Mouse (Mus musculus): ENCODE results near the gene Cpeb2.

DNA sequence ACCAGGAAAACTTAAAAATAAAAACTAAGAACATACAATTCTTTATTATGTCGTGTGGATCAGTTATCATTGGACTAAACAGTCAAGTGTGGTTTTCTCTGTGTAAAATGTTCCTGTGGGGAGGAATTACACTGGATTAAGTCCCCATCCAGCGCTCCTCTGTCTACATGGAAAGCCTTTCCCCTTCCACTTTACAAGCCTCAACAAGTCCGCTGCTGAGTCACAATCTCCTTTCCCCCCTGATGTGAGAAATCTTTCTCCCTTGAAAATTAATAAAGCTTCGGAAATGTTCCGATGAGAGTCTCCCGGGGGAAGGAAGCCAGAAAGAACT is 856 bp upstream of the Cpeb2 start:
- TF ChIP-seq POLR2A (IDR thresholded peaks at IDR 0.05; ENCODE audit: insufficient read depth, low read depth, low read length) = no peak
- TF ChIP-seq EP300 (IDR thresholded peaks at IDR 0.05; ENCODE audit: insufficient read depth, low read depth, low read length) = no peak
- TF ChIP-seq CTCF (IDR thresholded peaks at IDR 0.05) = no peak

All from heart, adult 2 months (tissue).